Mouse (Mus musculus): Measurements from ENCODE around the gene Kdm2a.
A peak's percentile ranks its signal among the peaks of the same experiment; 100 is the strongest.
"Not testable (repeated sequence)": the region's sequence is repeated elsewhere in the genome, so short reads cannot be mapped to it uniquely, and the experiment has no call there.

Kdm2a gene

GRCm38 (mm10) chr19:4414631-4415030, 16.5 kb upstream of the Kdm2a start:
- no peak for DNase-seq (ENCODE audit: low spot score)

- DNase-seq (ENCODE audit: low spot score): no peak
Observed at GRCm38 (mm10) chr19:4409062-4409461, 11.0 kb upstream of the Kdm2a start.

- no peak for DNase-seq (ENCODE audit: low spot score)
Observed at GRCm38 (mm10) chr19:4404840-4405239, 6.8 kb upstream of the Kdm2a start.

- no peak for DNase-seq (ENCODE audit: low spot score)
Observed at GRCm38 (mm10) chr19:4398959-4399358, 874 bp upstream of the Kdm2a start.

- DNase-seq (ENCODE audit: low spot score): no peak
Observed at GRCm38 (mm10) chr19:4398630-4398948, 504 bp upstream of the Kdm2a start.

GRCm38 (mm10) chr19:4396998-4397797, 887 bp downstream of the Kdm2a start:
- peak; percentile 96 for DNase-seq (ENCODE audit: low spot score)

- peak; percentile 49 for DNase-seq (ENCODE audit: low spot score)
Observed at GRCm38 (mm10) chr19:4396081-4396997, 1.7 kb downstream of the Kdm2a start.

- no peak for DNase-seq (ENCODE audit: low spot score)
Observed at GRCm38 (mm10) chr19:4387276-4387675, 10.8 kb downstream of the Kdm2a start.

- no peak for DNase-seq (ENCODE audit: low spot score)
Observed at GRCm38 (mm10) chr19:4385026-4385425, 13.1 kb downstream of the Kdm2a start.

- DNase-seq (ENCODE audit: low spot score): no peak
Observed at GRCm38 (mm10) chr19:4384322-4384721, 13.8 kb downstream of the Kdm2a start.

- DNase-seq (ENCODE audit: low spot score): no peak
Observed at GRCm38 (mm10) chr19:4383306-4383705, 14.8 kb downstream of the Kdm2a start.

- not testable (repeated sequence) for DNase-seq (ENCODE audit: low spot score)
Observed at GRCm38 (mm10) chr19:4382303-4382702, 15.8 kb downstream of the Kdm2a start.

GRCm38 (mm10) chr19:4370656-4371055, 27.4 kb downstream of the Kdm2a start:
- no peak for DNase-seq (ENCODE audit: low spot score)

- no peak for DNase-seq (ENCODE audit: low spot score)
Observed at GRCm38 (mm10) chr19:4370254-4370653, 27.8 kb downstream of the Kdm2a start.

GRCm38 (mm10) chr19:4349455-4349854, 48.6 kb downstream of the Kdm2a start:
- no peak for DNase-seq (ENCODE audit: low spot score)

- DNase-seq (ENCODE audit: low spot score): no peak
Observed at GRCm38 (mm10) chr19:4346479-4346878, 51.6 kb downstream of the Kdm2a start.

GRCm38 (mm10) chr19:4338162-4338561, 59.9 kb downstream of the Kdm2a start:
- peak; percentile 74 for DNase-seq (ENCODE audit: low spot score)

- peak; percentile 78 for DNase-seq (ENCODE audit: low spot score)
Observed at GRCm38 (mm10) chr19:4333791-4334190, 64.3 kb downstream of the Kdm2a start.

GRCm38 (mm10) chr19:4333100-4333775, 64.8 kb downstream of the Kdm2a start:
- peak; percentile 40 for DNase-seq (ENCODE audit: low spot score)

- DNase-seq (ENCODE audit: low spot score): peak; percentile 30
Observed at GRCm38 (mm10) chr19:4332653-4333052, 65.4 kb downstream of the Kdm2a start.

GRCm38 (mm10) chr19:4331273-4331672, 66.8 kb downstream of the Kdm2a start:
- DNase-seq (ENCODE audit: low spot score): no peak

GRCm38 (mm10) chr19:4330603-4331002, 67.5 kb downstream of the Kdm2a start:
- DNase-seq (ENCODE audit: low spot score): no peak
